Mouse (Mus musculus) olfactory bulb, adult 2 months (tissue): ENCODE data around the gene Spata19.

ENCODE experiments used
- CTCF ChIP-seq: fragments of 200-500 bp; IDR thresholded peaks from 2 replicates; pipeline ENCODE4 v1.5.1; 2012; ENCODE audit warnings: low read depth, mild to moderate bottlenecking, low read length, moderate library complexity; ENCODE audit not compliant: insufficient read depth
- POLR2A ChIP-seq: fragments of 200-500 bp; IDR thresholded peaks from 2 replicates; pipeline ENCODE4 v1.6.1; 2012; ENCODE audit warnings: mild to moderate bottlenecking, low read depth, low read length, moderate library complexity; ENCODE audit not compliant: insufficient read depth

DNA sequence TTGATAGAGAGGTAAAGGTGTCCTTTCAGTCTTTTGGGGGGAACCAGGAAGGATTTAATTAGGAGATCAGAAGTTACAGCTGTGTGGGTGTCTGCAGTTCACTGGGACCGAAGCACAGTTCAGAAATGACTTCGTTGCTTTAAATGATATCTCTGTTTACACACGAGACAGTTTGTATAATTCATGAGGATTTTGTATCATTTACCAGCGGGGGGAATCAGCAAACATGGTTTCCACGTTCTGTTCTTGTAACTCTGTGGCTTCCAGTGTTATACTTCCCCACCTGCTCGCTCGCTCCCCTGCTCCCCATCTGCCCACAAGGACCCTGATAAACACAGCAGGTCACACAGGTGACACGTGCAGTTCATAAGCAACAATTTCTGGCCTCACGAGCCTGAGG, 39.3 kb downstream of the Spata19 start:
- TF ChIP-seq CTCF (no peak), POLR2A (no peak)
